Mouse (Mus musculus): ENCODE data around the gene Unc13a. TPM values are rescaled to one million over a fixed set of nuclear protein-coding genes. Genes with fewer than 3 reads are reported as not detected.

Gene Unc13a
- 2.2 and 3.2 TPM in 2 replicates for polyA plus RNA-seq (2012; rRNA removed)

DNA sequence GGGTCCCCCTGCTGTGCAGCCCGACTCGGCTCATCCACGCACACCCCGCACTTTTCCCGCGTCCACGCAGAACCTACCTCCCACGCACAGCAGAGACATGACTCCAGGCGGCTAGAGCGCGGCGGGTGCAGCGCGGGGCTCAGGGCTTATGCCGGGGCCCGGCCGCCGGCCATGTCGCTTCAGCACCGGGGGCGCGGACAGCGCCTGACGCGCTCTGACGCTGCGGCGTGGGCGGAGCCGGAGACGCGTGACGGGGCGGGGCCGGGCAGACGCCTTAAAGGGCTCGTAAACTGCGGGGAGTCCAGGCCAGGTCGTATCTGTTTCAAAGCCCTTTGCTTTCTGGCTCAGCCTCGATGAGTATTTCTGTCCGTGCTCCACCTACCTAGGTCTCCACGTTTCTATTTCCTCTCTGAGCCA, at the start of gene Unc13a:
TSS of gene Unc13a (minus strand) at position 209 of the 417 bp plus-strand sequence.

DNA sequence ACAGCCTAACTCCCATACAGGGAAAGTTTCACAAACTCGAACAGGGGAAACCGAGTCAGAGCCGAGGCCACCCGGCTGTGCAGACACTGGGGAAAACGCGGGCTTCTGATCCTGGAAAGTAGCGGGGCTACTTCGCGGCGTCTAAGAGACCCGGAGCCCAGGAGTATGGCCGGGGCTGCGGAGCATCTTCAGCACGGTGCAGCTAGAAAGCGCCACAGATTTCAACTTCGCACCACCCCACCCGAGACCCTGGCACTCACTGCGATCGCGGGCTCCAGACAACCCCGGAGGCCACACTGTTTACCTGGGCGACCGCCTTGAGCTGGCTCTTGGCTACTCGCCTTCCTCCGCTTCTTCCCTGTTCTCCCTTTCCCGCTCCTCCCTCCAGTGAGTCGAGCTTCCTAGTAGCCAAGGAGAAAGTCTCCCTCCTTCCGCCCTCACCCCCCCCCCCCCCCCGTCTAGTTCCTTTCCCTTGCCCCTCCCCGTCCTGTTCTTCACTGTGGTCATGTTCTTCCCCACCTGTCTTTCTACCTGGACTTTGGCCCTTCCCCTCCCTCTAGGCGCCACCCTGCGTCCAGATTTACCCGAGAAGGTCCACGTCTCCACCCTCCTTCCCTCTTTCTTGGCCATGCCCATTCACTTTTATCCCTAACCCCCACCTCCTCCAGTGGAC, 30.0 kb upstream of the Unc13a start, which contains the start of gene B3gnt3:
TSS of gene B3gnt3 (minus strand) at position 376 of the 673 bp plus-strand sequence.

DNA sequence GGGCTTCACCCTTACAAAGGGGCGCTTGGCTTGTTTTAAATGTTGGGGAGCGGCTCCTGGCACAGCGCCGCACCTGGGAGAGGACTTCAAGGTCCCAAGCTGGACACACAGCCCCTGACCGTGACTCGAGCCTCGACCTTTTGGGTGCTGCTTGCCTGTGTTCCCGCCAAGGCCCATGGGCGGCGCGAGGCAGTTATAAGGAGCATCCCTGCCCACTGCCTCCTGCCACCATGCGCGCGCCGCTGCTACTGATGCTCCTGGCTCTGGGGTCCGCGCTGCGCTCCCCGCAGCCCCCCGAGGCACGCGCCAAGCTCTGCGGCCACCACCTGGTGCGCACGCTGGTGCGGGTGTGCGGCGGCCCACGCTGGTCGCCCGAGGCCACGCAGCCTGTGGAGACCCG, 17.5 kb upstream of the Unc13a start, which contains the start of gene Insl3:
TSS of gene Insl3 (plus strand) at position 187 of the 400 bp plus-strand sequence.

DNA sequence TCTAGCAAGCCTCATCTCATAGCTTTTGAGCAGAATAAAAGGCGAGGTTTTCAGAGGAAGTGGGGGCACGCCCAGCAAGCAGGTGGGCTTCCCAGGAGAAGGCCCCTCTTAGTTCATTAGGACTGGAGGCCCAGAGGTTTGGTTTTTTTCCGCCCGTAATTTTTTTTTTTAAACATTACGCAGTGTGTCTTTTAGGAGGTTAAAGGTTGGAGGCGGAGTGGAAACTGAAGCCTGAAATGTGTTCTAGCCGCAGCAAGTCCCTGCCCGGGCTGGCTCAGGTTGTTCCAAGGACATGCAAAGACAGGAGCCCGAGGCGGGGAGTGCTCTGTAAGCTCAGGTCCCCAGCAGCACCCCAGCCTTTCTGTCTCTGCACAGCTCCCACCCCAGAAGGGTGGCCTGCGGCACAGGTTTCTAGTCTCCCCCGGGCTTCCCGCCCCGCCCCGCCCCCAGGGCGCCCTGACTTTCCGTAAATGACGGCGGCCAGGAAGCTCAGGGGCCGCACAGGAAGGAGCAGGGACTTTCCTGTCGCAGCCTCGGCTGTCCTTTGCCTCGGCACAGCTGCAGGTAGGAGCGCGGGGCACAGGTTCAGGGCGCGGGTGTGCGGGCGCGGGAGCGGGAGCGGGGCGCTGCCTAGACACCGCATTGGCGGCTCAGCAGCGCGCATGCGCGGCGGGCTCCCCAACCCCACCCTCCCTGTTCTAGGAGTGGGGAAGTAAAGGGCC, 4.6 kb upstream of the Unc13a start, which contains the start of gene Jak3:
TSS of gene Jak3 (plus strand) at position 277 of the 722 bp plus-strand sequence.

DNA sequence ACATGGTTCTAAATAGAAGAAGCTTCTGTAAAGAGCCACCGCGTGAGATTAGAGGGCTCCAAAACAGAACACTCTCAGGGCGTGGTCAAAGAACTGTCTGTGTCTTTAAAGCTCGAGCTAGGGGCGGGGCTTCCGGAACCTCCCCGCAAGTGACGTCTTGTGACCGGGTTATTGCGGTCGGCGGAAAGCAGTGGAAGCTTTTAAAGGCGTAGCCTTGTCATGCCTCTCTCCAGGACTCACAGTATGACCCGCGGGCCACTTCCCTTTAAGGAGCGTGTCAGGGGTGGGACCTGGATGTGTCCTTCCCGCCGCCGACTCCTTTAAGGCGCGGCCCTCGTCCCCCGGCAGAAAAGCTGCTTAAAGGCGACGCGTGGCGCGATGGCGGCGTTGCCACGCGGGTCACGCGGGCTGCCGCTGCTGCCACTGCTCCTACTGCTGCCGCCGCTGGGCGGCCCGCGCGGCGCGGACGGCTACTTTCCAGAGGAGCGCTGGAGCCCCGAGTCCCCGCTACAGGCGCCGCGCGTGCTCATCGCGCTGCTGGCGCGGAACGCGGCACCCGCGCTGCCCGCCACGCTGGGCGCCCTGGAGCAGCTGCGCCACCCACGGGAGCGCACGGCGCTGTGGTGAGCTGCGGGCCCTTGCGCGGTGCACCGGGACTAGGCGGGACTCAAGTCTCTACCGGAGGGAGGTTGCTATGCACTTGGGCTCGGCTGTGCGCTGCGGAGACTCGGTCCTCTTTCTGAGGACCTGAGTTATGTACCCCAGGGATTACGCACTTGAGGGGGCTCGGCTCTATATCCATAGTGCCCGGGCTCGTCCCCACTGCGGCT, 60.5 kb downstream of the Unc13a start, which contains the start of gene Colgalt1:
TSS of gene Colgalt1 (plus strand) at position 177 of the 830 bp plus-strand sequence.

DNA sequence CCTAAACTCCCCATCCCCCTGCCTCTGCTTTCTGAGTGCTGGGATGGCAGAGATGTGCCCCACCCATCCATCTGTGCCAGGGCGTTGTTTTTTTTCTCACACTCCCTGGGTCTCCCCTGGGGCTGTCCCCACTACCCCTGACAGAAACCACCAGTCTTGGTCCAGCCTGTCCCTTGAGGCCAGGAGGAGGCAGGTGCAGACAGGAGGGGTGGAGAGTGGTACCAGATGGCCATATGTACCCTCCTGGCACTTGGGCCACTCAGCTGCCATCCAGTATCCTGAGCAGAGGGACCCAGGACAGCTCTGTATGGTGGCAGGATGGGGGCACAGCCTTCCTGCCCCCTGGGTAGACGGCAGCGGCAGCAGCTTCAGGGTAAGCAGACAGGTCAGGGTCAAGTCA, 74.1 kb downstream of the Unc13a start, which contains the start of gene Fam129c:
TSS of gene Fam129c (plus strand) at position 198 of the 400 bp plus-strand sequence.

DNA sequence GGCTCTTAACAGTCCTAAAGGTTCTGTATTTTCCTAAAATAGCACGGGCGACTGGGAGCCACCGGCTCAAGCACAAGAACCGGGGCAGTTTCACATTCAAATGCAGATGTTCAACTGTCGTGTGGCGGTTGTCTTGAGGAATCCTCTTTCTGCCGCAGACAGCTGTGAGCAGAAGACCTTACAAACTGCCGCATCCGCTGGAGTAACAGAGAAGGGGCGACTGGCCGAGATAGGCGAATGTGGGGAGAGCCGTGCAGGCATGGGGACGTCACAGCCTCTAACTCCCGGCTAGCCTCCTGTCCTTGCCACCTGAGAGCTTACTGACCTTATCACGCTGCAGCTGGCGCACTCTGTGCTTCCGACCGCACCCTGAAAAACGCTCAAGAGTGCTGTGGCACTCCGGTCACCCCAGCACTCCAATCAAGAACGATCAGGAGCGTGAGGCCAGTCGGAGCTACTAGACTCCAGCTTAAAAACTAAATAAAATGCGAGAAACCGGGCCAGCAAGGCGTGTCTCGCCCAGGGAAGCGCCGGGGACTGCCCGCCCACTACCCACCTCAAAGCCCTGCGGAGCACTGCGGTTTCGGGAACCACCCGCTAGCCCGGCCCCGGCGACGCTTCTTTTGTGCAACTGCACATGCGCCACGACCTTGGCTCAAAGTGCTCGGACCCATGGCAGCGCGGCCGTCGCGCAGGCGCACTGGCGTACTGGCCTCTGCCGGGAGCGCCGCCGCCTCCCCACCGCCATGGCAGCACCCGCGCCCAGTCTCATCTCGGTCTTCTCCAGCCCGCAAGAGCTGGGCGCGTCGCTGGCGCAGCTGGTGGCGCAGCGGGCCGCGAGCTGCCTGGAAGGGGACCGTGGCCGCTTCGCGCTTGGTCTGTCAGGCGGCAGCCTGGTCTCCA, 79.8 kb downstream of the Unc13a start, which contains the start of gene Pgls:
TSS of gene Pgls (plus strand) at position 706 of the 903 bp plus-strand sequence.

Other genes starting within 250 kb of the Unc13a start
- gene Abhd8, start 208.1 kb downstream of the Unc13a start, polyA plus RNA-seq (2012; rRNA removed), result 48.1 and 60.2 TPM in 2 replicates
- gene Mrpl34, start 206.8 kb downstream of the Unc13a start, polyA plus RNA-seq (2012; rRNA removed), result 177 and 193 TPM in 2 replicates
- gene Dda1, start 202.6 kb downstream of the Unc13a start, polyA plus RNA-seq (2012; rRNA removed), result 91.4 and 116 TPM in 2 replicates
- gene Ano8, start 185.8 kb downstream of the Unc13a start, polyA plus RNA-seq (2012; rRNA removed), result 26.9 and 33.6 TPM in 2 replicates
- gene Gtpbp3, start 183.7 kb downstream of the Unc13a start, polyA plus RNA-seq (2012; rRNA removed), result 41.9 and 45.0 TPM in 2 replicates
- 241 and 256 TPM in 2 replicates for gene Plvap, start 160.0 kb downstream of the Unc13a start, polyA plus RNA-seq (2012; rRNA removed)
- not detected in 2 replicates for gene Ccdc194, start 146.0 kb downstream of the Unc13a start, polyA plus RNA-seq (2012; rRNA removed)
- gene Bst2, start 134.3 kb downstream of the Unc13a start, polyA plus RNA-seq (2012; rRNA removed), result 152 and 173 TPM in 2 replicates
- 211 and 221 TPM in 2 replicates for gene Mvb12a, start 128.8 kb downstream of the Unc13a start, polyA plus RNA-seq (2012; rRNA removed)
- 0.60 and 1.3 TPM in 2 replicates for gene Tmem221, start 112.9 kb downstream of the Unc13a start, polyA plus RNA-seq (2012; rRNA removed)
- gene Nxnl1, start 105.2 kb downstream of the Unc13a start, polyA plus RNA-seq (2012; rRNA removed), result not detected in 2 replicates
- 99.3 and 110 TPM in 2 replicates for gene Slc27a1, start 102.9 kb downstream of the Unc13a start, polyA plus RNA-seq (2012; rRNA removed)
- 232 and 268 TPM in 2 replicates for gene Pgls, start 79.6 kb downstream of the Unc13a start, polyA plus RNA-seq (2012; rRNA removed)
- gene Fam129c, start 74.1 kb downstream of the Unc13a start, polyA plus RNA-seq (2012; rRNA removed), result 6.0 and 7.6 TPM in 2 replicates
- 120 and 129 TPM in 2 replicates for gene Colgalt1, start 60.8 kb downstream of the Unc13a start, polyA plus RNA-seq (2012; rRNA removed)
- 18.7 and 23.3 TPM in 2 replicates for gene Jak3, start 4.5 kb upstream of the Unc13a start, polyA plus RNA-seq (2012; rRNA removed)
- 11.6 and 16.8 TPM in 2 replicates for gene Insl3, start 17.5 kb upstream of the Unc13a start, polyA plus RNA-seq (2012; rRNA removed)
- gene B3gnt3, start 30.0 kb upstream of the Unc13a start, polyA plus RNA-seq (2012; rRNA removed), result 298 and 338 TPM in 2 replicates
- 32.7 and 32.9 TPM in 2 replicates for gene Fcho1, start 54.0 kb upstream of the Unc13a start, polyA plus RNA-seq (2012; rRNA removed)
- 0.08 and 0.23 TPM in 2 replicates for gene Zfp709, start 210.3 kb upstream of the Unc13a start, polyA plus RNA-seq (2012; rRNA removed)
- gene Zfp882, start 236.9 kb upstream of the Unc13a start, polyA plus RNA-seq (2012; rRNA removed), result 0.13 and 0.28 TPM in 2 replicates
- gene Zfp617, start 236.9 kb upstream of the Unc13a start, polyA plus RNA-seq (2012; rRNA removed), result 1.6 and 2.0 TPM in 2 replicates

Data from colon, adult 2 months (tissue).